23 mouse cellular contexts compared by ENCODE assay signal in genomic region chr7:36192645-36193044, GRCm38 (mm10).
DNase-seq lines count a peak whose midpoint lies in the region; ATAC-seq and TF ChIP-seq lines count a peak whose summit lies in the region.
"Had no signal": no experiment of that assay in that cellular context is flagged by ENCODE, and none has a peak within 500 bp of the region (broad histone marks: within the 10 kb centered on the region; RNA-seq: fewer than 3 reads in every experiment).

No protein-coding gene starts in this region.

- 66% methylated on average over 8 of the region's 8 CpGs for WGBS in heart, embryonic 10.5 days
- WGBS in intestine, embryonic 14.5 days = 58% methylated on average over 8 of the region's 8 CpGs
- WGBS in intestine, postnatal 0 days = 71% methylated on average over 8 of the region's 8 CpGs
- WGBS in neural tube, embryonic 13.5 days = 62% methylated on average over 8 of the region's 8 CpGs

- no peak overlapping the region for H3K4me2 ChIP-seq in intestine, embryonic 14.5 days (ENCODE audit: low read length)
- H3K4me2 ChIP-seq in intestine, postnatal 0 days (replicated peaks; ENCODE audit: low read depth) = no peak overlapping the region
- no peak overlapping the region for H3K4me2 ChIP-seq in neural tube, embryonic 13.5 days
- H3K4me2 ChIP-seq: forebrain, embryonic 13.5 days; heart, embryonic 13.5 days had no signal

- H3K36me3 ChIP-seq in heart, embryonic 10.5 days = no peaks in the 10 kb centered on the region
- H3K36me3 ChIP-seq in intestine, embryonic 14.5 days (ENCODE audit: control insufficient read depth, insufficient read depth, low read length) = no peaks in the 10 kb centered on the region
- H3K36me3 ChIP-seq in intestine, postnatal 0 days (ENCODE audit: control insufficient read depth, insufficient read depth) = no peaks in the 10 kb centered on the region
- no peaks in the 10 kb centered on the region for H3K36me3 ChIP-seq in neural tube, embryonic 13.5 days
- H3K36me3 ChIP-seq: forebrain, embryonic 10.5 days; heart, embryonic 13.5 days had no signal

- H3K9me3 ChIP-seq in heart, embryonic 10.5 days = no peaks in the 10 kb centered on the region
- no peaks in the 10 kb centered on the region for H3K9me3 ChIP-seq in intestine, embryonic 14.5 days (ENCODE audit: control insufficient read depth, low read length)
- H3K9me3 ChIP-seq in intestine, postnatal 0 days (ENCODE audit: control insufficient read depth) = no peaks in the 10 kb centered on the region
- H3K9me3 ChIP-seq in neural tube, embryonic 13.5 days = no peaks in the 10 kb centered on the region
- H3K9me3 ChIP-seq: forebrain, embryonic 10.5 days; forebrain, embryonic 13.5 days; heart, embryonic 13.5 days had no signal

- peak; percentile 15 for DNase-seq in embryo, embryonic 10 days (ENCODE audit: low spot score)
- DNase-seq in embryo, embryonic 11 days = no peak
- DNase-seq in heart, embryonic 10.5 days (ENCODE audit: low spot score) = peak; percentile 27
- no peak for DNase-seq in heart, adult 9 months (ENCODE audit: low spot score in 2 of 2)
- DNase-seq in intestine, embryonic 14.5 days (ENCODE audit: low spot score) = peak; percentile 42
- no peak for DNase-seq in neural tube, embryonic 10.5 days (ENCODE audit: extremely low spot score, low spot score)
- DNase-seq: adrenal gland, adult 8-10 months; adrenal gland, postnatal 25 days; cerebellum, adult 11-12 months; cerebellum, adult 8-10 months; cerebellum, postnatal 10 days; cerebellum, postnatal 36 days; gastrocnemius, postnatal 10 days; gastrocnemius, postnatal 36 days; heart, postnatal 14 days had no signal

- TF ChIP-seq CTCF in intestine, postnatal 0 days (IDR thresholded peaks at IDR 0.05; ENCODE audit: low read depth) = no peak

- H3K27me3 ChIP-seq in heart, embryonic 10.5 days (ENCODE audit: insufficient read depth, poor library complexity, severe bottlenecking) = no peaks in the 10 kb centered on the region
- H3K27me3 ChIP-seq in intestine, embryonic 14.5 days (replicated peaks; ENCODE audit: control insufficient read depth, insufficient read depth, low read length) = no peaks in the 10 kb centered on the region
- no peaks in the 10 kb centered on the region for H3K27me3 ChIP-seq in intestine, postnatal 0 days (replicated peaks; ENCODE audit: control insufficient read depth, insufficient read depth, low read length)
- no peaks in the 10 kb centered on the region for H3K27me3 ChIP-seq in neural tube, embryonic 13.5 days
- H3K27me3 ChIP-seq: forebrain, embryonic 13.5 days; heart, embryonic 13.5 days had no signal

- H3K27ac ChIP-seq in heart, embryonic 10.5 days = no peak overlapping the region
- no peak overlapping the region for H3K27ac ChIP-seq in intestine, embryonic 14.5 days (ENCODE audit: low read depth)
- H3K27ac ChIP-seq in intestine, postnatal 0 days (ENCODE audit: low read depth, low read length) = no peak overlapping the region
- 0 out of 2 replicates have a peak overlapping the region, but pooled peaks have one; percentile 64 for H3K27ac ChIP-seq in neural tube, embryonic 13.5 days (replicated peaks)
- H3K27ac ChIP-seq: forebrain, embryonic 10.5 days; forebrain, embryonic 13.5 days; heart, embryonic 13.5 days had no signal

- H3K9ac ChIP-seq in intestine, embryonic 14.5 days (ENCODE audit: low read length) = no peak overlapping the region
- no peak overlapping the region for H3K9ac ChIP-seq in intestine, postnatal 0 days (ENCODE audit: low read depth, low read length)
- H3K9ac ChIP-seq in neural tube, embryonic 13.5 days = no peak overlapping the region
- H3K9ac ChIP-seq: forebrain, embryonic 13.5 days; heart, embryonic 13.5 days had no signal

- no peak overlapping the region for H3K4me3 ChIP-seq in heart, embryonic 10.5 days
- H3K4me3 ChIP-seq in intestine, embryonic 14.5 days (ENCODE audit: low read depth, low read length) = no peak overlapping the region
- no peak overlapping the region for H3K4me3 ChIP-seq in intestine, postnatal 0 days (ENCODE audit: low read depth, low read length)
- no peak overlapping the region for H3K4me3 ChIP-seq in neural tube, embryonic 13.5 days
- H3K4me3 ChIP-seq: forebrain, embryonic 10.5 days; forebrain, embryonic 13.5 days; heart, embryonic 13.5 days had no signal

- H3K4me1 ChIP-seq in heart, embryonic 10.5 days = 0 out of 2 replicates have a peak, but pooled peaks cover 6% of the 10 kb centered on the region
- no peaks in the 10 kb centered on the region for H3K4me1 ChIP-seq in intestine, embryonic 14.5 days (replicated peaks; ENCODE audit: control insufficient read depth, insufficient read depth, low read length)
- no peaks in the 10 kb centered on the region for H3K4me1 ChIP-seq in intestine, postnatal 0 days (replicated peaks; ENCODE audit: control insufficient read depth, insufficient read depth, low read length)
- peaks cover 31% of the 10 kb centered on the region for H3K4me1 ChIP-seq in neural tube, embryonic 13.5 days (replicated peaks)
- H3K4me1 ChIP-seq: heart, embryonic 13.5 days had no signal

- no peak for ATAC-seq in intestine, embryonic 14.5 days (replicated peaks; ENCODE audit: low FRiP score, low TSS enrichment, low read depth)
- no peak for ATAC-seq in intestine, postnatal 0 days
- ATAC-seq in neural tube, embryonic 13.5 days (ENCODE audit: low read depth) = no peak
- ATAC-seq: activated CD4-positive, CD25-positive, alpha-beta regulatory T cell, adult 4 months; forebrain, embryonic 13.5 days; forebrain, embryonic 16.5 days; hindbrain, embryonic 16.5 days had no signal

Comparison
In these comparisons a context has a peak if more than half of its experiments do, and no peak if none do; other contexts are left out.
1. DNase-seq: peak in embryo, embryonic 10 days (single experiment), heart, embryonic 10.5 days (single experiment) and intestine, embryonic 14.5 days (single experiment); none in embryo, embryonic 11 days (single experiment), heart, adult 9 months (0 of 2) and neural tube, embryonic 10.5 days (single experiment).